Mouse (Mus musculus): ENCODE measurements around the gene Fam13c. TPM values are rescaled to one million over a fixed set of nuclear protein-coding genes. Genes with fewer than 3 reads are reported as not detected.

The Fam13c gene
- polyA plus RNA-seq, 1 experiment from 2014 or later = 21.4 TPM

GRCm38 (mm10) chr10:70584171-70584570, 143.9 kb downstream of the Fam13c start:
- no peak overlapping the region for H3K9ac ChIP-seq (replicated peaks)
- no peaks in the 10 kb centered on the region for H3K9me3 ChIP-seq (replicated peaks)
- ATAC-seq (ENCODE audit: low FRiP score) = no peak
- H3K4me1 ChIP-seq = peaks cover 9% of the 10 kb centered on the region; the same call in 1 of the 2 replicates
- H3K4me2 ChIP-seq = no peak overlapping the region
- H3K36me3 ChIP-seq = no peaks in the 10 kb centered on the region
- WGBS = 87% methylated on average over 1 of the region's 1 CpGs
- no peak overlapping the region for H3K27ac ChIP-seq (replicated peaks)
- no peaks in the 10 kb centered on the region for H3K27me3 ChIP-seq (replicated peaks)
- H3K4me3 ChIP-seq (replicated peaks) = no peak overlapping the region

GRCm38 (mm10) chr10:70586876-70587405, 146.7 kb downstream of the Fam13c start:
- Histone ChIP-seq H3K27me3 (replicated peaks) (no peaks in the 10 kb centered on the region), H3K36me3 (no peaks in the 10 kb centered on the region), H3K9me3 (replicated peaks) (no peaks in the 10 kb centered on the region), H3K4me1 (peaks cover 9% of the 10 kb centered on the region; the same call in 1 of the 2 replicates), H3K4me3 (replicated peaks) (no peak overlapping the region), H3K27ac (replicated peaks) (no peak overlapping the region), H3K9ac (replicated peaks) (no peak overlapping the region), H3K4me2 (no peak overlapping the region)
- ATAC-seq (ENCODE audit: low FRiP score) = no peak
- WGBS = 57% methylated on average over 3 of the region's 3 CpGs

GRCm38 (mm10) chr10:70594007-70594406, 153.7 kb downstream of the Fam13c start:
- no peaks in the 10 kb centered on the region for H3K36me3 ChIP-seq
- peaks cover 24% of the 10 kb centered on the region for H3K4me1 ChIP-seq
- no peak overlapping the region for H3K9ac ChIP-seq (replicated peaks)
- H3K9me3 ChIP-seq (replicated peaks) = no peaks in the 10 kb centered on the region
- H3K27ac ChIP-seq (replicated peaks) = peak overlapping the region; percentile 48; the same call in 1 of the 2 replicates
- 28% methylated on average over 1 of the region's 1 CpGs for WGBS
- no peak overlapping the region for H3K4me3 ChIP-seq (replicated peaks)
- peak overlapping the region; percentile 27 for H3K4me2 ChIP-seq
- no peak for ATAC-seq (ENCODE audit: low FRiP score)
- H3K27me3 ChIP-seq (replicated peaks) = no peaks in the 10 kb centered on the region

GRCm38 (mm10) chr10:70598081-70598515, 157.8 kb downstream of the Fam13c start:
- Histone ChIP-seq H3K36me3 (no peaks in the 10 kb centered on the region), H3K9ac (replicated peaks) (peak overlapping the region; percentile 96), H3K9me3 (replicated peaks) (no peaks in the 10 kb centered on the region), H3K27ac (replicated peaks) (peak overlapping the region; percentile 99), H3K4me3 (replicated peaks) (peak overlapping the region; percentile 87), H3K4me1 (peaks cover 30% of the 10 kb centered on the region), H3K4me2 (peak overlapping the region; percentile 80), H3K27me3 (replicated peaks) (no peaks in the 10 kb centered on the region)
- WGBS = 3% methylated on average over 10 of the region's 10 CpGs
- ATAC-seq (ENCODE audit: low FRiP score) = no peak

GRCm38 (mm10) chr10:70598516-70599125, 158.3 kb downstream of the Fam13c start:
- no peaks in the 10 kb centered on the region for H3K36me3 ChIP-seq
- peaks cover 30% of the 10 kb centered on the region for H3K4me1 ChIP-seq
- peak overlapping the region; percentile 99 for H3K27ac ChIP-seq (replicated peaks)
- peak overlapping the region; percentile 96 for H3K9ac ChIP-seq (replicated peaks)
- under 1% methylated on average over 48 of the region's 48 CpGs for WGBS
- ATAC-seq (ENCODE audit: low FRiP score) = peak; percentile 62
- H3K9me3 ChIP-seq (replicated peaks) = no peaks in the 10 kb centered on the region
- peak overlapping the region; percentile 80 for H3K4me2 ChIP-seq
- peak overlapping the region; percentile 87 for H3K4me3 ChIP-seq (replicated peaks)
- no peaks in the 10 kb centered on the region for H3K27me3 ChIP-seq (replicated peaks)

- peaks cover 26% of the 10 kb centered on the region for H3K4me1 ChIP-seq
- H3K27ac ChIP-seq (replicated peaks) = peak overlapping the region; percentile 99
- under 1% methylated on average over 93 of the region's 124 CpGs for WGBS
- H3K9ac ChIP-seq (replicated peaks) = peak overlapping the region; percentile 96
- peak; percentile 93 for ATAC-seq (ENCODE audit: low FRiP score)
- no peaks in the 10 kb centered on the region for H3K9me3 ChIP-seq (replicated peaks)
- no peaks in the 10 kb centered on the region for H3K36me3 ChIP-seq
- peak overlapping the region; percentile 80 for H3K4me2 ChIP-seq
- no peaks in the 10 kb centered on the region for H3K27me3 ChIP-seq (replicated peaks)
- peak overlapping the region; percentile 87 for H3K4me3 ChIP-seq (replicated peaks)
These were observed 159.0 kb downstream of the Fam13c start for GRCm38 (mm10) chr10:70599126-70599924.

- WGBS = 1% methylated on average over 28 of the region's 28 CpGs
- Histone ChIP-seq H3K4me1 (peaks cover 26% of the 10 kb centered on the region), H3K9me3 (replicated peaks) (no peaks in the 10 kb centered on the region), H3K4me3 (replicated peaks) (peak overlapping the region; percentile 87), H3K4me2 (peak overlapping the region; percentile 80), H3K36me3 (no peaks in the 10 kb centered on the region), H3K9ac (replicated peaks) (peak overlapping the region; percentile 85), H3K27me3 (replicated peaks) (no peaks in the 10 kb centered on the region), H3K27ac (replicated peaks) (peak overlapping the region; percentile 99)
- peak; percentile 42; the same call in 1 of the 2 replicates for ATAC-seq (ENCODE audit: low FRiP score)
These were observed 159.6 kb downstream of the Fam13c start for GRCm38 (mm10) chr10:70599925-70600305.

Other genes starting within 250 kb of the Fam13c start
- 2.0 and 4.4 TPM in 2 replicates for gene Mrln, start 235.8 kb upstream of the Fam13c start, polyA plus RNA-seq (2015; fragmentation: Nextera tagmentation; extraction: Ambion mirVana)
- 1.0 and 1.8 TPM in 2 replicates for gene Slc16a9, start 195.4 kb upstream of the Fam13c start, polyA plus RNA-seq (2015; fragmentation: Nextera tagmentation; extraction: Ambion mirVana)
- 279 and 335 TPM in 2 replicates for gene Phyhipl, start 215.5 kb downstream of the Fam13c start, polyA plus RNA-seq (2015; fragmentation: Nextera tagmentation; extraction: Ambion mirVana)

Measured in neural tube, embryonic 15.5 days (tissue).